Mouse (Mus musculus) inflammation-experienced regulatory T-cells, adult 6 months (primary cell): ENCODE measurements at regions not wholly inside any gene's neighbourhood (a gene's known extent, or its start where the extent isn't known, plus 50 kb on each side); places are given as distances from the start of the nearest gene placed in this dataset.

Experiments
- ATAC-seq: one replicate; pipeline ENCODE4 v1.8.0; 2017

DNA sequence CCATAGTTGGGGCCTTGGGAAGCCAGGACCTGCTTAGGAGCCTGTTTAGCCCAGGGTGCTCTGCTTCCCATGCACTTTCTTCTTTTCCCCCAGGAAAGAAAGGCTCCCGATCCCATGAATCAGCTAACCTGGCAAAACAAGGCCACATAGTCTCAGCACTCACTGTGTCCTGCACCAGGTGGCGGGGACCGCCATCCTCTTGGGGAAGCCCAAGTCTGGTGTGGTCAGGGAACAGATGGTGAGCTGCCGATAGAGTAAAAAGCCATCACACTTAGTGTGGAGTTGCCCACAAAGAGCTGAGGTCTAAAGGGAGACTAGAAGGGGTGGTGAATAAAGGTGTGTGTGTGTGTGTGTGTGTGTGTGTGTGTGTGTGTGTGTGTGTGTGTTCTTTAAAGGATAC, 57.0 kb upstream of the Lrpap1 start:
- no peak for ATAC-seq

DNA sequence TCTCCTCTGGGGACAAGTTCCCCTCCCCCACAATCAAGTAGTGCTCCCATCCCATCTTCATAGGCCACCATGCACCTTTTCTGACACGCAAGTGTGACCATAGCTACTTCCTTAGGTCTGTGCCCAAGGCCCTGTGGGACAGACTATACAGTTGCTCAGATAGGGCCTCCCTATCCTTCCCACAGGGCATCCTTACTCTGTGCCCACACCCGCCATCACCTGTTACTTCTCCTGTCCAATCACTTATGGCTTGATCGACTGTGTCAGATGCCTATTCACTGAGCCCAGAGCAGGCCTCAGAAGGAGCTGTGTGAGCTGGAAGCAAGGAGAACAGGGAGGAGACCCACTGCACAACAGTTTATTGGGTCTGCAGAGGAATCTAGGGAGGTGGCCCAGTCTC, 56.6 kb upstream of the Lrpap1 start:
- no peak for ATAC-seq

DNA sequence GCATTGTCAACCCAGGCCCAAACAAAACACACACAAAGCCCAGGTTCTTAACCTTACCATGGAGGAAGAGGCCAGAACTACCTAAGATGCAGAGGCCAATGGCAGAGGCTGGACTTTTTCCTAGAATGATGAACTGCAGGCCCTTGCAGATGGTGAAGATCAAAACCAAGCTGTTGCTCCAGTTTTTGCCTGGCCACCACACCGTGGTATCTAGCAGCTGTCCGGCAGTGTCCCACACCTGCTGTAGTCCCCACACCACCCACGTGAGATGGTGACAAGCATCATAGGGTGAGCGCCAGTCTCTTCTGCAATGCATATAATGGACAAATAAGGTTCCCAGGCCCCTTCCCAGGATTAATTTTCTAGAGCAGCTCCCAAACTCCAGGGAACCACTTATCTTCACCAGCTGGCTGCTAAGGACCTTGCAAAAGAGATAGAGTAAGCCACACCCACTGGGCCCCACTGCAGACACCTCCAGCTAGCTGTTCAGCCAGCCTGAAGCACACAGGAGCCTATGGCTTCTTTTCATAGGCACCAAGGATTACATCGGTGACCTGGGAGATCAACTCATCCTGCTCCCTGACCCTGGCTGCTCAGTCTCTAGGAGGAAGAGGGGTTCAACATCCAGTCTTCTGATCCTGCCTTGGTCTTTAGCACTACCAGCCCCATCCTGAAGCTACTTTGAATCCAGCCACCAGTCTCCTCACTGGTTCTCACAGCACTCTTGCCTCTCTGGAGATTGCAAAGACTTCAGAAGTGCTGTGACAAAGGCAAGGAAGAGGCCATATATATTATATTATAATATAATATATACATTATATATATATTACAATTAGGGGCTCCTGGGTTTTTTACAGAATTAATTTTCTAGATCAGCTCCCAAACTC, 55.6 kb upstream of the Lrpap1 start:
- ATAC-seq, result no peak

- no peak for ATAC-seq
Measured at GRCm38 (mm10) chr5:35159854-35160253, 54.3 kb upstream of the Lrpap1 start.

DNA sequence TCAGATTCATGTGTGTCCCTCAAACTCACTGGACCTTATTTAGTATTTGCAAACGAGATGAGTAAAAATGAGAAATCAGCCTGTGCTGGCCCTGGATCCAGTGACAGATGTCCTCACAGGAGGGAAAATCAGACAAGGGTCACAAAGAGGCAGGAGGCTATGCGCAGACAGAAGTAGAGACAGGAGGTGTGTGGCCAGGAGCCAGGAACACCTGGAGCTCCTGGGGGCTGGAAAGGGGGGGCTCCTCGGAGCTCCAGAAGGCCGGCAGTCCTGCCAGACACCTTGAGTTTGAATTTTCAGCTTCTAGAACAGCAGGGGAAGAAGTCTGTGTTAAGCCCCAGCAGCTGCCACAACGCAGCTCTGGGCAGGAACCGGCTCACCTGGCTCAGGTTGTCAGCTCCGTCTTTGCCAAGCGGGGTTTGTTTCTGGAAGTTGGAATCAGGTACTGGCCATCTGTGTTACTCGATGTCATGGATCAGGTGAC, 53.7 kb upstream of the Lrpap1 start:
- ATAC-seq, result no peak

DNA sequence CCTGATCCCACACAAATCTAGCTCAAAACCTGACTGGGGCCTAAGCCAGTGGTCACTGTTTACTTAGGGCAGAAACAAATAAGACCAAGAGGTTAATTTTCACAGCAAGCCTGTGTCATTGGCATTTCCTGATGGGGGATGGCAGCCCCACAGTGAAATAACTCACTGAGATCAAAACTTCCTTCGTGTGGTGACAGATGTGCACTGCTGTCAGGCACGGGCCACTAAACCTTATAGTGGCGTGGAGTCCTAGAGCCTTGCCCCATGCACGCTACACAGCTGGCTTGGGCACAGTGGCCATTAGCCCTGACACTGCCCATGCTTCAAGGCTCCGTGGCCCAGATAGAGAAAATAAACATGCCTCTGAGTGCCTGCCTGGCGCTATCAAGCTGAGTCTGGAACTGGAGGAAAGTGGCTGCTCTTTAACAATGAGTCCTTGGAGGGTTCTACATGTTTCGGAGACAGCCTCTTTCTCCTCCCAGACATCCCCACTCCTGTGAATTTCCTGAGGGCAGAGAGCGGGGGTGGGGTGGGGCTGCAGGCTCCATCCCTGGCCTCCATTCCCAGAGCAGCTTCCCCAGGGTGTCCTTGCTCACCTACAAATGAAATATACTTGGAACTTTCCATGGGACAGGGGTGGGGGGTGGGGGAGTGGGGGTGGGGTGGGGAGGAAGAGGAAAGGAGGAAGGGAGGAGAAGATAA, 52.9 kb upstream of the Lrpap1 start:
- ATAC-seq, result no peak

DNA sequence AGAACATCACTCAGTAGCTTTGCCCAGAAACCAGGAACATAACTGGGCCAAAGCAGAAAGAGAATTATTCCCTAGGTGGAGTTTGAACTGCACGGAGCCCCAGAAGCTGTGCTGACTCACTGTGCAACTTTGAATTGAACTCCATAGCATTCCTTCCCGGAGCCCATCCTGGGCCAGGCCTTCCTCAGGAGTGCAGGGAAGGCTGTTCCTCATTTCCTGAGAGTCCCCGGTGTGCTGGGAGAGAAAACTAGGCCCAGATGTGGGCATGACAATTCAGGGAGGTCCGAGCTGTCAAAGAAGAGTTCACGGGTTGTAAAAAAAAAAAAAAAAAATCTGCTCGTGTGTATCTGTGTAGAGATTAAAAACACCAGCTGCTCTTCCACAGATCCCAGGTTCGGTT, 50.8 kb upstream of the Lrpap1 start:
- no peak for ATAC-seq

- ATAC-seq, result no peak
Measured at GRCm38 (mm10) chr5:35155717-35156116, 50.2 kb upstream of the Lrpap1 start.
